Mouse (Mus musculus) lung, embryonic 14.5 days (tissue): ENCODE measurements around the gene Ppfibp1. TPM values are rescaled to one million over a fixed set of nuclear protein-coding genes. Genes with fewer than 3 reads are reported as not detected.
A peak's percentile ranks its signal among the peaks of the same experiment; 100 is the strongest.

Experiments
- ATAC-seq: fragments of 200-750 bp; cut with Nextera tagmentation; 2 replicates; pipeline ENCODE4 v1.8.0; 2017; ENCODE audit warnings: mild to moderate bottlenecking, moderate TSS enrichment, moderate library complexity; ENCODE audit not compliant: insufficient read depth
- DNase-seq: peaks from one replicate; pipeline ENCODE4 v3.0.0-alpha.2; 2015
- H3K27ac ChIP-seq: fragments of 300-500 bp; sonication (generic); 2 replicates; pipeline ENCODE4 v1.5.1; 2014; ENCODE audit warnings: low read depth, mild to moderate bottlenecking, moderate library complexity
- H3K27me3 ChIP-seq: fragments of 300-500 bp; sonication (generic); 2 replicates; pipeline ENCODE4 v1.6.1; 2014; ENCODE audit warnings: low read length, control low read depth; ENCODE audit not compliant: insufficient read depth
- H3K36me3 ChIP-seq: fragments of 300-500 bp; sonication (generic); 2 replicates; pipeline ENCODE4 v1.6.1; 2014; ENCODE audit warnings: control low read depth; ENCODE audit not compliant: insufficient read depth
- H3K4me1 ChIP-seq: fragments of 300-500 bp; sonication (generic); 2 replicates; pipeline ENCODE4 v1.6.1; 2014; ENCODE audit warnings: antibody characterized with exemption, control low read depth; ENCODE audit not compliant: insufficient read depth
- H3K4me2 ChIP-seq: fragments of 300-500 bp; sonication (generic); 2 replicates; pipeline ENCODE4 v1.6.1; 2014; ENCODE audit warnings: mild to moderate bottlenecking
- H3K4me3 ChIP-seq: fragments of 300-500 bp; sonication (generic); 2 replicates; pipeline ENCODE4 v1.5.1; 2014; ENCODE audit warnings: low read depth, low read length
- H3K9ac ChIP-seq: fragments of 300-500 bp; sonication (generic); 2 replicates; pipeline ENCODE4 v1.6.1; 2014
- H3K9me3 ChIP-seq: fragments of 300-500 bp; sonication (generic); 2 replicates; pipeline ENCODE4 v1.6.1; 2016; ENCODE audit warnings: low read depth, low read length, control low read depth
- CTCF ChIP-seq: IDR thresholded peaks from 2 replicates; pipeline ENCODE4 v1.5.1; 2016; ENCODE audit warnings: antibody characterized with exemption, low read depth
- WGBS: fragments of 180-500 bp; shearing (Covaris S2); extraction: QIAGEN DNeasy Blood & Tissue Kit; methylation state at CpG from one replicate; pipeline ENCODE4 v1.1.7; 2014; 5-methylcytosine and 5-hydroxymethylcytosine counted together
- polyA plus RNA-seq: library from polyadenylated mRNA; unstranded; fragments of >200 nt; fragmentation: Nextera tagmentation; extraction: Ambion mirVana; gene quantifications from 2 replicates; pipeline ENCODE4 v1.2.1, GENCODE M21; 2014

The Ppfibp1 gene
- polyA plus RNA-seq, 1 experiment from 2014 or later: 52.5 TPM

GRCm38 (mm10) chr6:147064226-147064943 is 176.1 kb downstream of the Ppfibp1 start:
- WGBS: 87% methylated on average over 10 of the region's 10 CpGs

GRCm38 (mm10) chr6:147064944-147065261 is 176.6 kb downstream of the Ppfibp1 start:
- Histone ChIP-seq H3K27me3 (no peaks in the 10 kb centered on the region), H3K4me2 (no peak overlapping the region), H3K4me3 (no peak overlapping the region), H3K9me3 (no peaks in the 10 kb centered on the region), H3K36me3 (peaks cover 64% of the 10 kb centered on the region), H3K9ac (no peak overlapping the region), H3K4me1 (no peaks in the 10 kb centered on the region), H3K27ac (no peak overlapping the region)
- no peak for TF ChIP-seq CTCF
- ATAC-seq (no peak), DNase-seq (no peak)
- WGBS: 90% methylated on average over 6 of the region's 6 CpGs

More at GRCm38 (mm10) chr6:147064226-147064943, 176.1 kb downstream of the Ppfibp1 start:
- H3K36me3 ChIP-seq: peaks cover 68% of the 10 kb centered on the region
- H3K27ac ChIP-seq: no peak overlapping the region
- TF ChIP-seq CTCF: no peak
- no peak overlapping the region for H3K4me3 ChIP-seq
- no peak overlapping the region for H3K9ac ChIP-seq
- ATAC-seq (no peak), DNase-seq (no peak)
- no peaks in the 10 kb centered on the region for H3K27me3 ChIP-seq
- H3K4me1 ChIP-seq: no peaks in the 10 kb centered on the region
- no peak overlapping the region for H3K4me2 ChIP-seq
- H3K9me3 ChIP-seq: no peaks in the 10 kb centered on the region

DNA sequence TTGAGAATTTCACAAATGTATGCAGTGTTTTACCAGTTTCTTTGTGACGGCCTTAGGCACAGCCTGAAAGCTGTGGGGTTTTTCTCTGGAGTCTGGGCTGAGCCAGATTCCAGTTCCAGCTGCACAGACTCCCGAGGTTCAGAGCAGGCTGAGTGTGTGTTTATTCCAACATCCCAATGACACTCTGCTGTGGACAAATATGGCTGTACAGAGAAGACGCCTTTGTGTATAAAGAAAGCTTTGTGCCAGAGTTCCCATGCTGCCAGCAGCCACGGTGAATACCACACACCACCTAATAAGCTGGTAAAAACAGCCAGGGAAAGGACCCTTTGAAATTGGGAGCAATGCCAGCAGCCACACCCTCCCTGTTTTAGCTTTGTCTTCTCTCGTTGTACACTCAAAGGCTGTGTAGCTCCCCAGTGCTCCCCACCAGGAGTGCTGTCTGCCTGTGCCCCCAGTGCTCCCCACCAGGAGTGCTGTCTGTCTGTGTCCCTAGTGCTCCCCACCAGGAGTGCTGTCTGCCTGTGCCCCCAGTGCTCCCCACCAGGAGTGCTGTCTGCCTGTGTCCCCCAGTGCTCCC is 187.6 kb downstream of the Ppfibp1 start:
- Histone ChIP-seq H3K9ac (no peak overlapping the region), H3K27me3 (no peaks in the 10 kb centered on the region), H3K4me3 (no peak overlapping the region), H3K4me2 (no peak overlapping the region), H3K4me1 (no peaks in the 10 kb centered on the region), H3K27ac (peak overlapping the region; percentile 81), H3K36me3 (peaks cover 21% of the 10 kb centered on the region), H3K9me3 (no peaks in the 10 kb centered on the region)
- 34% methylated on average over 5 of the region's 5 CpGs for WGBS
- peak; percentile 34 for TF ChIP-seq CTCF
- DNase-seq (peak; percentile 78), ATAC-seq (peak; percentile 95)

DNA sequence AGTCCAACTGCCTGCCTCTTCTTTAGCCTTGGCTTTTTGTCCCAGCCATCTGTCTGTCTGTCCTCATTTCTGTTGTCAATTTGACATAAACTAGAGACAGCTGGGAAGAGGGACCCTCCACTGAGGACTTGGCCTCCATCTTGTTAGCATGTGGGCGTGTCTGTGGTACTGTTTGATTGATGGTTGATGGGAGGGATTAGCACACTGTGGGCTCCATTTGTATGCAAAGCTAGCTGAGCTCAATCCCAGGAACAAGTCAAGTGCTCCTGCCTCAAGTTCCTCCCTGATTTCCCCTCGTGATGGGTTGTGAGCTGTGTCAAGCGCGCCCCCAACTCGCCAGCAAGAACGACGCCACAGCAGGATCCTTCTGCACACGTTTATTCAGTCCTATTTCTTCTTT is 188.6 kb downstream of the Ppfibp1 start:
- no peak overlapping the region for H3K9ac ChIP-seq
- no peaks in the 10 kb centered on the region for H3K9me3 ChIP-seq
- no peaks in the 10 kb centered on the region for H3K27me3 ChIP-seq
- no peak for TF ChIP-seq CTCF
- DNase-seq (no peak), ATAC-seq (no peak)
- WGBS: 74% methylated on average over 8 of the region's 8 CpGs
- no peak overlapping the region; the same call in 1 of the 2 replicates for H3K27ac ChIP-seq
- H3K4me2 ChIP-seq: no peak overlapping the region
- no peak overlapping the region for H3K4me3 ChIP-seq
- H3K4me1 ChIP-seq: no peaks in the 10 kb centered on the region
- peaks cover 11% of the 10 kb centered on the region for H3K36me3 ChIP-seq

DNA sequence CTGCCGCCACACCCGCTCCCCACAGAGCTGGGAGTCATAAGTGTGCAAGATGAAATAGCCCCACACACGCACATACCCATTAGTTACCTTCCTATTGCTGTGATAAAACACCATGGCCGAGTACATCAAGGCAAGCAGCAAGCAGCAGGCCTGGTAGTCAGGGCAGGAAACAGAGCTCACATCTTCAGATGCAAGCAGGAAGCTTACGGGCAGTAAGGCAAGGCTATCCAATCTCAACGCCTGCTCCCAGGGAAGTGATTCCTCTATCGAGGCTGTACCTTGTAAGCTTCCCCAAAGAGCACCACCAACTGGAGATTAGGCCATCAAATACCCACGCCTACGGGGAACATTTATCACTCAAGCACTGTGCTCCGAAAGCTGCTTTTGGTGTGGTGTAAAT is 191.6 kb downstream of the Ppfibp1 start:
- DNase-seq: no peak
- Histone ChIP-seq H3K9ac (no peak overlapping the region), H3K4me2 (no peak overlapping the region), H3K36me3 (no peaks in the 10 kb centered on the region), H3K27ac (no peak overlapping the region), H3K27me3 (no peaks in the 10 kb centered on the region), H3K4me3 (no peak overlapping the region), H3K4me1 (no peaks in the 10 kb centered on the region), H3K9me3 (no peaks in the 10 kb centered on the region)
- TF ChIP-seq CTCF: no peak
- no peak for ATAC-seq
- WGBS: 88% methylated on average over 10 of the region's 10 CpGs

Other genes with a start within 250 kb of the Ppfibp1 start
- gene Med21, start 245.9 kb upstream of the Ppfibp1 start, polyA plus RNA-seq: 138 and 142 TPM in 2 replicates
- 28.5 and 28.8 TPM in 2 replicates for gene Tm7sf3, start 245.7 kb upstream of the Ppfibp1 start, polyA plus RNA-seq
- gene Stk38l, start 163.5 kb upstream of the Ppfibp1 start, polyA plus RNA-seq: 15.6 and 16.2 TPM in 2 replicates
- 5.9 and 6.2 TPM in 2 replicates for gene Arntl2, start 92.4 kb upstream of the Ppfibp1 start, polyA plus RNA-seq
- not detected in 2 replicates for gene Smco2, start 38.4 kb upstream of the Ppfibp1 start, polyA plus RNA-seq
- gene 1700034J05Rik, start 65.9 kb downstream of the Ppfibp1 start, polyA plus RNA-seq: 0.21 and 0.39 TPM in 2 replicates
- 1.1 TPM in 2 replicates for gene Rep15, start 144.1 kb downstream of the Ppfibp1 start, polyA plus RNA-seq
- gene Mrps35, start 154.3 kb downstream of the Ppfibp1 start, polyA plus RNA-seq: 106 and 121 TPM in 2 replicates
- 7.3 and 7.5 TPM in 2 replicates for gene Mansc4, start 198.5 kb downstream of the Ppfibp1 start, polyA plus RNA-seq
- 14.2 and 14.6 TPM in 2 replicates for gene Klhl42, start 202.9 kb downstream of the Ppfibp1 start, polyA plus RNA-seq